Mouse (Mus musculus) E14TG2a.4 (cell line): ENCODE data around the gene Got2.

ENCODE experiments used
- CTCF ChIP-seq: conservative IDR thresholded peaks from 2 replicates; pipeline ENCODE4 v1.5.1; 2014; ENCODE audit warnings: low read length
- POU5F1 ChIP-seq: IDR thresholded peaks from 2 replicates; pipeline ENCODE4 v1.6.1; 2014; ENCODE audit warnings: low read length, borderline replicate concordance

- no peak for TF ChIP-seq CTCF
- no peak for TF ChIP-seq POU5F1
Observed at GRCm38 (mm10) chr8:95881576-95881975, 6.8 kb downstream of the Got2 start.
